In the genomic region with DNA sequence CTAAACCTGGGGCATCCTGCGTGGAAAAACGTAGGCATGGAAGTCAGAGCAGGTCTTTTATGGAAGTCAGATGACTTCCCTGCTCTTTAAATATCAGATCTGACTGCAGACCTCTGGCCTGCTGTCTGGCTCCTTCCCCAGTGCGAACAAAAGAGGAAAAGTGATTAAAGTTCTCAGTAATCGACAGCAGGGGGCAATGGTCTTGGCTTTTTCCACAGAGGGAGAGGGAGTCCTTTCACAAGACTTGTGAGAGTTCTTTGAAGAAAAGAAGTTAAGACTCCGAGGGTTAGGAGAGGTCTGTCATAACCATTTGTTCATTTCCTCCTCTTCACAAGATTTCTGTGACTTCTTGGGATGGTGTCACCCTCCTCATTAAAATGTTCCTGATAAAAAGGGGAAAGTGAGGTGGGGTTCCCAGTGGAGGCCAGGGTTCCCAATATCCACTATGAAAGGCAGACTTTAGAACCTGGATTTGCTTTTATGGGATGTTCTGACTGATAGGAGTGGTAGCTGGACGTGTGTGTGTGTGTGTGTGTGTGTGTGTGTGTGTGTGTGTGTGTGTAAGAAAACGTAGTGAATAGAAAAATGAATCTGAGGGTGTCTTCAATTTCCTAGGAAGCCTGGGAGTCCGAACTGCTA, we compare ENCODE assay signal across 8 mouse cellular contexts.
DNase-seq lines count a peak whose midpoint lies in the region; ATAC-seq lines count a peak whose summit lies in the region.

No protein-coding gene starts in this region.

- peaks cover 4% of the 10 kb centered on the region for H3K27me3 ChIP-seq in midbrain, embryonic 15.5 days (replicated peaks)

- no peak overlapping the region for H3K4me2 ChIP-seq in midbrain, embryonic 15.5 days

- no peak overlapping the region for H3K4me3 ChIP-seq in midbrain, embryonic 15.5 days

- peak; percentile 7 for DNase-seq in kidney, adult 9 months
- no peak for DNase-seq in kidney, adult 11 months
- peak; percentile 25 for DNase-seq in R1 (ENCODE audit: low read depth, low spot score)
- DNase-seq in forelimb bud, embryonic 11.5 days (ENCODE audit: low read depth, low spot score), result peak; percentile 40
- no peak for DNase-seq in ovary, adult 18-20 months (ENCODE audit: low spot score)
- no peak for DNase-seq in layer of hippocampus, adult 18-20 months (ENCODE audit: low spot score in 2 of 2)
- DNase-seq in frontal cortex, postnatal 25 days (ENCODE audit: low spot score in 2 of 2), result no peak

- no peak overlapping the region for H3K27ac ChIP-seq in midbrain, embryonic 15.5 days

- H3K9ac ChIP-seq in midbrain, embryonic 15.5 days, result no peak overlapping the region

- H3K9me3 ChIP-seq in midbrain, embryonic 15.5 days, result no peaks in the 10 kb centered on the region

- H3K4me1 ChIP-seq in midbrain, embryonic 15.5 days, result peaks cover 9% of the 10 kb centered on the region; the same call in 1 of the 2 replicates

- no peaks in the 10 kb centered on the region for H3K36me3 ChIP-seq in midbrain, embryonic 15.5 days (replicated peaks)

- 8% methylated on average over 8 of the region's 8 CpGs for WGBS in midbrain, embryonic 15.5 days

- ATAC-seq in midbrain, embryonic 15.5 days (replicated peaks), result peak; percentile 69

Comparison
In these comparisons a context has a peak if more than half of its experiments do, and no peak if none do; other contexts are left out.
1. DNase-seq: peak in kidney, adult 9 months (single experiment), R1 (single experiment) and forelimb bud, embryonic 11.5 days (single experiment); none in kidney, adult 11 months (single experiment), ovary, adult 18-20 months (single experiment), layer of hippocampus, adult 18-20 months (0 of 2) and frontal cortex, postnatal 25 days (0 of 2).